Mouse (Mus musculus) NIH3T3 (cell line): ENCODE measurements around the gene Coro6.
A peak's percentile ranks its signal among the peaks of the same experiment; 100 is the strongest.

ENCODE experiments used
- DNase-seq: peaks from one replicate; pipeline ENCODE4 v3.0.0-alpha.2; 2012; ENCODE audit warnings: low read depth

Gene Coro6

GRCm38 (mm10) chr11:77464684-77465083 is 2.5 kb downstream of the Coro6 start:
- DNase-seq: peak; percentile 51

- no peak for DNase-seq
These were observed 2.9 kb downstream of the Coro6 start for GRCm38 (mm10) chr11:77465111-77465510.

GRCm38 (mm10) chr11:77466544-77466943 is 4.3 kb downstream of the Coro6 start:
- DNase-seq: no peak

- peak; percentile 48 for DNase-seq
These were observed 4.9 kb downstream of the Coro6 start for GRCm38 (mm10) chr11:77467157-77467556.

- DNase-seq: peak; percentile 54
These were observed 5.6 kb downstream of the Coro6 start for GRCm38 (mm10) chr11:77467784-77468183.

GRCm38 (mm10) chr11:77468397-77468796 is 6.2 kb downstream of the Coro6 start:
- no peak for DNase-seq

- DNase-seq: no peak
These were observed 9.2 kb downstream of the Coro6 start for GRCm38 (mm10) chr11:77471407-77471806.

- no peak for DNase-seq
These were observed 10.6 kb downstream of the Coro6 start for GRCm38 (mm10) chr11:77472775-77473174.

GRCm38 (mm10) chr11:77476216-77476615 is 14.0 kb downstream of the Coro6 start:
- DNase-seq: no peak

- no peak for DNase-seq
These were observed 14.7 kb downstream of the Coro6 start for GRCm38 (mm10) chr11:77476895-77477294.

- DNase-seq: peak; percentile 53
These were observed 20.8 kb downstream of the Coro6 start for GRCm38 (mm10) chr11:77483043-77483442.

GRCm38 (mm10) chr11:77483510-77484255 is 21.5 kb downstream of the Coro6 start:
- DNase-seq: no peak

GRCm38 (mm10) chr11:77485229-77485628 is 23.0 kb downstream of the Coro6 start:
- no peak for DNase-seq

GRCm38 (mm10) chr11:77486798-77487197 is 24.6 kb downstream of the Coro6 start:
- DNase-seq: peak; percentile 60

- peak; percentile 34 for DNase-seq
These were observed 26.8 kb downstream of the Coro6 start for GRCm38 (mm10) chr11:77488771-77489581.

- peak; percentile 82 for DNase-seq
These were observed 27.5 kb downstream of the Coro6 start, which contains the start of gene Ankrd13b for GRCm38 (mm10) chr11:77489591-77490235. Gene Ankrd13b (minus strand): TSS chr11:77489678.

GRCm38 (mm10) chr11:77490451-77490850 is 28.2 kb downstream of the Coro6 start:
- DNase-seq: no peak

GRCm38 (mm10) chr11:77491123-77491501 is 28.9 kb downstream of the Coro6 start:
- peak; percentile 96 for DNase-seq

GRCm38 (mm10) chr11:77491502-77492291 is 29.5 kb downstream of the Coro6 start:
- peak; percentile 90 for DNase-seq

- DNase-seq: peak; percentile 60
These were observed 30.2 kb downstream of the Coro6 start for GRCm38 (mm10) chr11:77492311-77492871.

- DNase-seq: peak; percentile 96
These were observed 30.7 kb downstream of the Coro6 start for GRCm38 (mm10) chr11:77492911-77493332.
